Mouse (Mus musculus) embryonic facial prominence, embryonic 11.5 days (tissue): ENCODE results near the gene Alk. TPM values are rescaled to one million over a fixed set of nuclear protein-coding genes. Genes with fewer than 3 reads are reported as not detected.

Source experiments
- ATAC-seq: fragments of 200-750 bp; cut with Nextera tagmentation; replicated peaks from 2 replicates; pipeline ENCODE4 v1.8.0; 2017; ENCODE audit warnings: low read depth; ENCODE audit not compliant: insufficient number of reproducible peaks, low FRiP score, low TSS enrichment
- DNase-seq: peaks from one replicate; pipeline ENCODE4 v3.0.0-alpha.2; 2015; ENCODE audit warnings: low spot score
- H3K27ac ChIP-seq: fragments of 300-500 bp; sonication (generic); replicated peaks from 2 replicates; pipeline ENCODE4 v1.5.1; 2014; ENCODE audit warnings: mild to moderate bottlenecking, low read depth, low read length, control low read depth
- H3K27me3 ChIP-seq: fragments of 300-500 bp; sonication (generic); 2 replicates; pipeline ENCODE4 v1.6.1; 2014; ENCODE audit warnings: mild to moderate bottlenecking, low read length, moderate library complexity, mixed read lengths; ENCODE audit not compliant: control insufficient read depth, insufficient read depth
- H3K36me3 ChIP-seq: fragments of 300-500 bp; sonication (generic); replicated peaks from 2 replicates; pipeline ENCODE4 v1.6.1; 2014; ENCODE audit warnings: low read depth, mild to moderate bottlenecking, low read length, moderate library complexity, mixed read lengths; ENCODE audit not compliant: control insufficient read depth, insufficient read depth
- H3K4me1 ChIP-seq: fragments of 300-500 bp; sonication (generic); 2 replicates; pipeline ENCODE4 v1.6.1; 2014; ENCODE audit warnings: low read length, mixed read lengths; ENCODE audit not compliant: control insufficient read depth, insufficient read depth
- H3K4me2 ChIP-seq: fragments of 300-500 bp; sonication (generic); 2 replicates; pipeline ENCODE4 v1.6.1; 2014; ENCODE audit warnings: low read depth, mild to moderate bottlenecking, control low read depth, low read length, moderate library complexity
- H3K4me3 ChIP-seq: fragments of 300-500 bp; sonication (generic); 2 replicates; pipeline ENCODE4 v1.5.1; 2014; ENCODE audit warnings: low read depth, low read length, control low read depth
- H3K9ac ChIP-seq: fragments of 300-500 bp; sonication (generic); replicated peaks from 2 replicates; pipeline ENCODE4 v1.6.1; 2014; ENCODE audit warnings: mild to moderate bottlenecking, control low read depth, low read length
- H3K9me3 ChIP-seq: fragments of 300-500 bp; sonication (generic); replicated peaks from 2 replicates; pipeline ENCODE4 v1.6.1; 2016; ENCODE audit warnings: mild to moderate bottlenecking, low read length, inconsistent platforms, mixed read lengths; ENCODE audit not compliant: control insufficient read depth
- WGBS: fragments of 180-500 bp; shearing (Covaris S2); extraction: QIAGEN DNeasy Blood & Tissue Kit; methylation state at CpG from one replicate; pipeline ENCODE4 v1.1.7; 2014; 5-methylcytosine and 5-hydroxymethylcytosine counted together
- polyA plus RNA-seq: library from polyadenylated mRNA; unstranded; fragments of >200 nt; fragmentation: Nextera tagmentation; extraction: Ambion mirVana; gene quantifications from 2 replicates; pipeline ENCODE4 v1.2.1, GENCODE M21; 2014

The Alk gene
- polyA plus RNA-seq, 1 experiment from 2014 or later: 0.38 TPM

DNA sequence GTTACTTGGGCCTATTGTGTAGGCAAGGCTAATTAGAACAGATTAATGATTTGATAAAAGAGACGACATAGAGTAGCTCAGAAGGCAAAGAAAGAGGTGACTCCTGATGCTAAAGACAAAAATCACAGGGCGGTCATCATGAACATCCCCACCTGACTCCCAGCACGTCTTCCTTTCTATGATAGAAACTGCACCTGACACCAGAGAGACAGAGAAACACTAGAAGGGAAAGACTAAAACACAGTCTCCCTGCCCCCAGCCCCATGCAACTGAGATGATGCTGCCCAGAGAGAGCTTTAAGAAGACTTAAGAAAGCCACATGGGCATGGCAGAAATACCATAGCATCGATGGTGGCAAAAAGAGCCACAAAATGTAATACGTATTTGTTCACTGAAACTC is 330.2 kb downstream of the Alk start:
- no peaks in the 10 kb centered on the region for H3K4me1 ChIP-seq
- no peaks in the 10 kb centered on the region for H3K9me3 ChIP-seq
- H3K36me3 ChIP-seq: no peaks in the 10 kb centered on the region
- no peaks in the 10 kb centered on the region for H3K27me3 ChIP-seq
- H3K4me2 ChIP-seq: no peak overlapping the region
- H3K9ac ChIP-seq: no peak overlapping the region
- H3K27ac ChIP-seq: no peak overlapping the region
- no peak overlapping the region for H3K4me3 ChIP-seq
- 83% methylated on average over 5 of the region's 5 CpGs for WGBS
- no peak for DNase-seq
- no peak for ATAC-seq

DNA sequence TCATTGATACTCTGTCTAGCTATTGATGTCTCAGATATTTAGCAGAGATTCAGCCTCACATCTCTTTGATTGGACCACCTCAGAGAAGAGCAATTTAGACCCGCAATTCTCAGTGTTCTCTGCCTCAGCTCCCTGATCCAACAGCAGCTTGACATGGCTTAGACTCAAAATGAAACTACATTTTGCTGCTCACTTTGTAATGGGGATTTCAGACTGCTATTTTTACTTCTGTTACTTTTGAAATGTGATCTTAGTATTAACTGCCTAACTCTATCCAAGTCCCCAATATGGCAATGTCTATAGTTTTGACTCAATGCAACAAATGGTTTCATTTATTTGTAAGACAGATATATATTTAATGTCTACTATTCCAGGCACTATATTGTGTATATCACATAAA is 332.8 kb downstream of the Alk start:
- no peaks in the 10 kb centered on the region for H3K4me1 ChIP-seq
- 85% methylated on average over 1 of the region's 1 CpGs for WGBS
- DNase-seq (no peak), ATAC-seq (no peak)
- no peak overlapping the region for H3K4me2 ChIP-seq
- H3K4me3 ChIP-seq: no peak overlapping the region
- no peaks in the 10 kb centered on the region for H3K9me3 ChIP-seq
- H3K9ac ChIP-seq: no peak overlapping the region
- no peaks in the 10 kb centered on the region for H3K36me3 ChIP-seq
- no peak overlapping the region for H3K27ac ChIP-seq
- no peaks in the 10 kb centered on the region for H3K27me3 ChIP-seq

DNA sequence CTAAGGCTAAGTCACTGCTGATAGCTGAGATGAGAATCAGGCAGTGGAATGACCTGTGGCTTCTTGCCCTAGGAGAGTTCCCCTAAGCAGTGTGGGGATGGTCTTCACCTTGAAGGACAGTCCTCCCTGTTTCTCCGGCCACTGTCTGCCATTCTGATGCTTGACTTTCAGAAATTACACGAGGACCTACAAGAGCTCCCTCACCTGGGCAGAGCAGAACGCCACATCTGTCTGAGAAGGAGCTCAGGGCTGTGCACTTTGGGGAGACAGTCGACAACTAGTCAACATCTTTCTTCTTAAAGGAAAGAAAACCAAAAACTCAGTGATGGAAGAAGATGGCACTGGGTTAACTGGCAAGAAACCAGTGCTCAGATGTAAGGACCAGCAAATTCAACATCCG is 335.9 kb downstream of the Alk start:
- no peaks in the 10 kb centered on the region for H3K9me3 ChIP-seq
- no peaks in the 10 kb centered on the region for H3K27me3 ChIP-seq
- DNase-seq (no peak), ATAC-seq (no peak)
- WGBS: 85% methylated on average over 5 of the region's 5 CpGs
- H3K9ac ChIP-seq: no peak overlapping the region
- no peak overlapping the region for H3K4me2 ChIP-seq
- no peaks in the 10 kb centered on the region for H3K4me1 ChIP-seq
- no peak overlapping the region for H3K4me3 ChIP-seq
- no peak overlapping the region for H3K27ac ChIP-seq
- no peaks in the 10 kb centered on the region for H3K36me3 ChIP-seq

DNA sequence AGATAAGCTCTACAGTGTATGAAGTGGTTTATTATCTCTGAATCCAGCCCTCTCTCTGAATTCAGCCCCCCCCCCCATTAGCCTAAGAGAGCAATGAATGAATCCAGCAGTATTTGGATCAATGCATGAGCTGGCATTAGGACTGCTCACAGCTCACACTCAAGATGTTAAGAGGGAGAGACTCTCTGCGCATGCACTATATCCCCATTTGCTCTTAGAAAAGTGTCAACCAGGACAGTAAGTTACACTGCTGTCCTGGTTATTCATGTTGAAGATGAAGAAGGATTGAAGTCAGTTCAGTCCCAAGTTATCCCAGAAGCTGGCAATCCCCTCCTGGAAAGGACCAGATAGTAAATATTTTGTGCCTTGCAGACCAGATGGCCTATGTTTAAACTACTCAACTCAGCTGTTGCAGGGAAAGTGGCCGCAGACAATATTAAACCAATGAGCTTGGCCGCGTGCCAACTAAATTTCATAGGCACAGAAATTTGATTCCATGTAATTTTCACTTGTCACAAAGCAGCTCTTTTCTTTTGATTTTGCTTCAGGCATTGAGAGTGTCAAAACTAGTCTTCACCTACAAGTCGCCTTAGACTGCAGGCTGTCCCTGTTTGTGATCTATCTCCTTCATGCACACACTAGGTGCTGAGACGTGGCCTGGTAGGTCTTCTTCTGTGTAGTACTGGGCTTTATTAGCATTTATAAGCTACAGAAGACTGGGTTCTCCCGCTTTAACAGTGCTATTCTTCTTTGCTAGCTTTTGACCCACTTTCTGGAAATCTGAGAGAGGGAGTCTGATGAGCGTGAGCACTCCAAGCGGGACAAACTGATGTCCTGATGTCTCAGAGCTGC is 339.0 kb downstream of the Alk start:
- Histone ChIP-seq H3K4me3 (no peak overlapping the region), H3K9me3 (no peaks in the 10 kb centered on the region), H3K27ac (no peak overlapping the region), H3K9ac (no peak overlapping the region), H3K4me2 (no peak overlapping the region), H3K36me3 (no peaks in the 10 kb centered on the region), H3K27me3 (no peaks in the 10 kb centered on the region), H3K4me1 (no peaks in the 10 kb centered on the region)
- 77% methylated on average over 9 of the region's 9 CpGs for WGBS
- ATAC-seq (no peak), DNase-seq (peak; percentile 45)

DNA sequence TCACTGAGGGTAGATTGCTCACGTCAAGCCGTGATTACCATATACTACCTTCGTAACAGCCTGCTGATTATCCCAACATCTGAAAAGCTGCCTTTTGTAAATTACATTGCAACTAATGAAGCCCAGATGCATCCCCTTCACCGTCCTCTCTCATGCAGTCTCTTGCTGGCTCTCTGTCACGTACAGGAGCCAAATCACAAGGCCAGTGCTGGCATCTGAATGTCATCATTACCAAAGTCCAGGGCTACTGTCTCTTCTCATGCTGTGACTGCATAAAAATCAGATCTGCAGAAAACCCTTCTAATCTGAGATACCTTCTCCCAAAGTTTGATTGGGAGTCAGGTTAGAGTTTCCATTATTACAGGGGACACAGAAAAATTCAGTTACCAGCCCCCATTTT is 351.0 kb downstream of the Alk start:
- Histone ChIP-seq H3K27ac (no peak overlapping the region), H3K4me1 (no peaks in the 10 kb centered on the region), H3K27me3 (no peaks in the 10 kb centered on the region), H3K4me3 (no peak overlapping the region), H3K9me3 (no peaks in the 10 kb centered on the region), H3K4me2 (no peak overlapping the region), H3K36me3 (no peaks in the 10 kb centered on the region), H3K9ac (no peak overlapping the region)
- 41% methylated on average over 5 of the region's 5 CpGs for WGBS
- peak; percentile 43 for DNase-seq
- no peak for ATAC-seq

DNA sequence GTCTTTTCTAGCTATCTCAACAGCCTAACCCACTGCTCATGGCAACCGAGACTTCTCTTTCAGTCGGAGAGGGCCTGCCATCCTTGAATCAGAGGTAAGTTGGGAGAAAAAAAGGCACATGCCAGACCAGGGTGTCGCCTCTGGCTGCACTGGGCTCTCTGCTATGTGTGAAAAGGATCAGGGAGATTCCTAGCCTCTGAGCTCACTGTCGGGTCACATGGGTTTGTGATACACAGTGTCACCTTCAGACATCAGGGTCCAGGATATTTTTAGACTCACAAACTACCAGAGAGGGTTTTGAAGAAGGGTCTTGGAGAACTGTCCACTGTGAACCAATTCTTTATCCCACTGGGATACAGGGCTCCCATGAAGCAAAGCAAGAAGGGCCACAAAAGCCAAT is 352.9 kb downstream of the Alk start:
- Histone ChIP-seq H3K4me1 (no peaks in the 10 kb centered on the region), H3K36me3 (no peaks in the 10 kb centered on the region), H3K9me3 (no peaks in the 10 kb centered on the region), H3K4me2 (no peak overlapping the region), H3K27ac (no peak overlapping the region), H3K27me3 (no peaks in the 10 kb centered on the region), H3K9ac (no peak overlapping the region), H3K4me3 (no peak overlapping the region)
- WGBS: 79% methylated on average over 4 of the region's 4 CpGs
- DNase-seq (no peak), ATAC-seq (no peak)

DNA sequence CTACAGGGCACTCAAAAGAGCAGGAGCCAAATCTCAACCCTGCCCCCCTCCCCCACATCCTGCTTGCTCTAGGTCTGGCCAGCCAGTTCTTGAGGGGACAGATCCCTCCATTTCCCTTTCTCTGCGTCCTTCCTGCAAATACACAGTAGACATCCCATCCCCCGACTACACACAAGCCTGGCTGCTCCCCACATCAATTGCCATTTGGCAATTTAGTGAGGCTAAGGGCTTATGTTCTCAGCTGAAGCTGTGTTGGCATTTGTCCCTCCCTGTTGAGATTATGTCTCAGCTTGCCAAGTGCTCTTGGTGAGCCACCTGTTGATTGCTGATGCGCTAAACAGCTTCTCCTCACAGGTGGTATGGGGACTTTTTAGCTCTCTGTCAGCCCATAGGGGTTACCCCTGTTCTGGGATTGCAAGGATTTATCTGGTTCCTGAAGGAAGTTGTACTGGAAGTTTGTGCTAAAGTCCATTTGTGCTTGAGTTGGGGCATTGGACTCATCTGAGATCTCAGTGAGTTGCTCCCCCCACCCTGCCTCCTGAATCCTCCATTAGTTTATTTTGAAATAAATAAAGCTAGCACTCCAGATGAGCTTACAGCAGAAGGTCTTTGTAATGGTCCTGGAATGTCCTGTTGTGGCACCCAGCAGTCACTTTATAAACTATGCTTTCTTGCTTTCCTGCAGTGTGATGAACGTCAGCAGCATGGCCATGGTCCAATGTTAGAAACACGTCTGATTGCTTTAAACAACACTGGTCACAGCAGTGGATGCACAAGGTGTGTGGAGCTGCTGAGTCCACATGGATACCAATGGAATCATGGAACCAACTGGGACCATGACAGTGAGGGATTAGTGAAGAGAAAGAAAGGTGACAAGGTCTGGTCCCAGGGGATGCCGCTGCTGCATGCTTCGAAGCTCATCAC is 353.7 kb downstream of the Alk start:
- DNase-seq (no peak), ATAC-seq (no peak)
- Histone ChIP-seq H3K27me3 (no peaks in the 10 kb centered on the region), H3K9me3 (no peaks in the 10 kb centered on the region), H3K36me3 (no peaks in the 10 kb centered on the region), H3K27ac (no peak overlapping the region), H3K4me3 (no peak overlapping the region), H3K4me1 (no peaks in the 10 kb centered on the region), H3K9ac (no peak overlapping the region), H3K4me2 (no peak overlapping the region)
- WGBS: 78% methylated on average over 7 of the region's 7 CpGs

DNA sequence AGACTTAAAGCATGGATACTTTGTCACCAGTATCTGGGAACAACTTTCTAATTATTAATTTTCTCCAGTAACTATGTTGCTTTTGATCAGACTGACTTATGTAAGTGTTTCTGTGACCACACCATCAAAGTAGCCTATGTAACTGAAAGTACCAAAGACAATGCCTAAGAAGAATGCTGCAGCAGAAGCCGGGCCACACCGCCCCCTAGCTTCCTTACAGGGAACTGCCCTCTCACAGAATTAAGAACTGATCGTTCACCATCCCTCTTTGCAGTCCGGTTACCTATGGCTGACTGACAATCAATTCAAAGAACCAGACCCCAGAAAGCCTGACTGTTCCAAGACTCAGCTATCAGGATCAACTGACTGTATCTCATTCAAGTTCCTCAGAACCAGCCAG is 362.4 kb downstream of the Alk start:
- no peak overlapping the region for H3K4me3 ChIP-seq
- no peaks in the 10 kb centered on the region for H3K9me3 ChIP-seq
- DNase-seq (peak; percentile 31), ATAC-seq (no peak)
- H3K4me1 ChIP-seq: no peaks in the 10 kb centered on the region
- H3K9ac ChIP-seq: no peak overlapping the region
- H3K27ac ChIP-seq: no peak overlapping the region
- no peaks in the 10 kb centered on the region for H3K27me3 ChIP-seq
- no peak overlapping the region for H3K4me2 ChIP-seq
- 41% methylated on average over 4 of the region's 4 CpGs for WGBS
- H3K36me3 ChIP-seq: no peaks in the 10 kb centered on the region
